Mouse (Mus musculus): ENCODE data around the gene Nbeal2.
A peak's percentile ranks its signal among the peaks of the same experiment; 100 is the strongest.

Nbeal2 gene

DNA sequence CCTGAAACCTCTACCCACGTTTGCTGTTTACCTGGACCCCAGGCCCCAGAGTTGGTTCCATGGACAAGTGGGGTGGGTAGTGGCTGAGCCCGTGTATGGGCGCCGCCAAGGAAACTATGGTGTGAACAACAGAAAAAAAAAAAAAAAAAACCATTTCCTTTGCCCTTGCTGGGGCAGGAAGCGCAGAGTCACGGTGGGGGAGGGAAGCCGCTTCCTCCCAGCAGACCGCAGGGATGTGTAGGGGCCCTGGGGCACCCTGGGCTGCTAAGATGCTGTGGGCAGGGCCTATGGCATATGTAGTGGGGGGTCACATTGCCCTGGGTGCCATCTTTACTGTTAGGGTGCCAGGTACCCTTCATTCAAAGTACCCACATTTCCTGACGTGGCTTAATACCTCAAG is 8.7 kb downstream of the Nbeal2 start:
- DNase-seq (ENCODE audit: low spot score): no peak

DNA sequence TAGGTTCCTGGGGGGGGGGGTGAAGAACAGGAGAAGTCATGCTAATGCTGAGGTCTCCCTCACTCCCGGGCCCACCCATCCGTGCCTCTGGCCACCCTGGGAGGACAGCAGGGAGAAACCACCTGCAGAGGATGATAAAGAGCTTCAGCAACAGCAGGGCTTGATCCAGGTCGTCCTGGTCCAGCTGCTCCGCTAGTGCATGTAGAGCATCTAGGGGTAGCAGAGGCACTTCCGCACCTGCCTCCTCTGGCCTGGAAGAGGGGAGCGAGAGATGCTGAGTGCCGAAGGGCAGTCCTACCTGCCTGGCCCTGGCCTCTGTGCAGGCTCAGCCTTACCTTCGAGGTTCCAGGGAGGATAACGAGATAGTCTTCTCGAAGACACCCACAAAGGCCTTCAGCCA is 9.7 kb downstream of the Nbeal2 start:
- no peak for DNase-seq (ENCODE audit: low spot score)

DNA sequence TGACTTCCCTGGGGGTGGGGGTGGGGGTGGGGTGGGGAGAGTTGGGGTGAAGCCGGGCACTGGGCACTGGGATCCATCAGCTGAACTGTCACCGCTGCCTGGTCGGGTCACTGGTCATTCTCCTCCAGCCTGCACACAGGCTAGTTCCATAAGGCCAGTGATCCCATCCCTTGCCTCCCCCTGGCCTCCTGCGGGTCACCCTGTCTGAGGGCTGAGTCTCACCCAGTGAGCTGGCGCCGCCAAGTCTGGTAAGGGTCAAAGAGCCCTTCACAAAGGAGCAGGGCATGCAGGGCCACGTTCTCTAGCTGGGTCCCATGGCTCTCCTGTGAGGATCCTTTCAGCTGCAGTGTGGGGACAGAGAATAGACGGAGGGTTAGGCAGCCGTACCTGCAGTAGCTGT is 10.2 kb downstream of the Nbeal2 start:
- no peak for DNase-seq (ENCODE audit: low spot score)

DNA sequence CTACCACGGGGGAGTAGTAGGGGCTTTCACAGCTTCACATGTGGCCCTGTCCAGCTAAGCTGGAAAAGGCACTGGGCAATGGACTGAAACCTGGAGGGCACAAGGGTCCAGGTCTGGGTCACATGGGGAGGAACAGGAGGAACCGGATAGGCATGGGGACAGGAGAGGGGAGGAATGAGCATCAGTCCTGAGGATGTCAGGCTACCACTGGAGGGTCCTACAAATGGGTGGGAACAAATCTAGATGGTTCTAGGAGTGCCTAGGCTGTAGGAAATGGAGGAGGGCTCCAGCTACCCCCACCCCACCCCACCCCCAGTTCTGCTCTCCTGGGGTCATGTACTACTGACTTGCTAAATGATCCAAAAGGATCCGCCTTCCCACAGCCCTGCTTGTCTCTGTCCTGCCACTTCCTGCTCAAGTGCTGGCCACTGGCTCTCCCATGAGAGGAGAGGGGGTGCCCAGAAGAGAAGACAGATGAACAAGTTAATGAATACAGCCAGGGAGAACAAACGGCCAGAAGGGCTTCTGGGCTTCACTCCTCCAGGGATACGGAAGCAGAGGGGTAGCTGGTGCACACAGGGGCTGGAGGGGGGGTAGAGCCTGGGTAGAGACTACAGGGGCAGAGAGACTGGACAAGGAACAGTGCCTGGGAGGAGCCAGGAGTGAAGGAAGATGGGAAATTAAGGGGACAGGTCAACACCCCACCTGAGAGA is 11.0 kb downstream of the Nbeal2 start:
- DNase-seq (ENCODE audit: low spot score): no peak

DNA sequence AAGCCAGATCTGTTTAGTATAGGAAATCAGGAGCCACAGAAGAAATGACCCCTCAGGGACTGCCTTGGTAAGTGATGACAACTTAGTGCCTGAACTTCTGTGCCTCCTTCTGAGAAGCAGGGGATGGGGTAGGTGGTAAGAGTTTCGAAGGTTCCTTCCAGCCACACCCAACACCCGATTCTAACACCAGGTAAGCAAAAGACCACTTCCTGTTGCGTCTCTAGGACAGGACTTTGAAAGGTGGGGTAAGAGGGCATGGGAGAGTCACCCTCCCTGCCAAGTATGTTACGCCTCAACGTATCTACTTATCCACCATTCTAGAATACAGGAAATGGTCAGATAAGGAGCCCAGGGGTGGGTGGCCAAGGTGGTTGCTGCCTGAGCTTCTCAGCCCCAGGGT is 13.0 kb downstream of the Nbeal2 start:
- no peak for DNase-seq (ENCODE audit: low spot score)

DNA sequence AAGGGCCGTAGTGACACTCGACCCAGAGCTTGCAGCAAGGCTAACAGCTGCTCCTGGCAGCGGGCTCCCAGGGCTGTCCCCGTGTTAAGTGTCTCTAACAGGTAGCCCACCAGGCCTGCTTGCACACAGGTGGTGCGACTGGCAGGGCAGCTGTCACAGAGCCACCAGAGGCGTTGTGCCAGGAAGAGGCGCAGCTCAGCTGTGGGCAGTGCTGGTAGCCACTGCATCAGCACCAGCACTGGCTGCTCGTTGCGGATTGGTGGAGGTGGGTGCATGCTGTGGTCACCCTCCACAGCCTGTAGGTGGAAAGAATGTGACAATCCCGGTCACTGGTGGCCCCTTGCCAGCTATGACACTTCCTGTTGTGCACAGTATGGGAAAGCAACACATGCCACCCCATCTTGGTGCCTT is 15.3 kb downstream of the Nbeal2 start:
- DNase-seq (ENCODE audit: low spot score): no peak

DNA sequence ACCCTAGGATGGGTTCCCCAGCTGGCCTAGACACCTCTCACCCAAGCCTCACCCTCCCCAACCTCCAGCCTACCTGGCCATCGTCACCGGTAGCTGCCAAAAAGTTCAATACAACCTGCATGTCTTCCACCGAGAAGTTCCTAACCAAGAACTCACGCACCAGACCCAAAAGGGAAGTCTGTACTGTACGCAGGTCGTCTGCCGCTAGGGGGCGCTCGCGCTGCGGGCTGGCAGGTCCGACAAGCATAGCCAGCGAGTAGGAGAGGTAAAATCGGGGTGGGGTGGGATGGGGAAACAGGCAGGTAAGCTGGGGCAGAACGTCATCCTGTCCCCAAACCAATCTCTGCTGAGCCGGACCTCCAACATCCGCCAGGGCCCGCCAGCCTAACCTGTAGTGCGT is 18.7 kb downstream of the Nbeal2 start:
- peak; percentile 96 for DNase-seq (ENCODE audit: low spot score)

DNA sequence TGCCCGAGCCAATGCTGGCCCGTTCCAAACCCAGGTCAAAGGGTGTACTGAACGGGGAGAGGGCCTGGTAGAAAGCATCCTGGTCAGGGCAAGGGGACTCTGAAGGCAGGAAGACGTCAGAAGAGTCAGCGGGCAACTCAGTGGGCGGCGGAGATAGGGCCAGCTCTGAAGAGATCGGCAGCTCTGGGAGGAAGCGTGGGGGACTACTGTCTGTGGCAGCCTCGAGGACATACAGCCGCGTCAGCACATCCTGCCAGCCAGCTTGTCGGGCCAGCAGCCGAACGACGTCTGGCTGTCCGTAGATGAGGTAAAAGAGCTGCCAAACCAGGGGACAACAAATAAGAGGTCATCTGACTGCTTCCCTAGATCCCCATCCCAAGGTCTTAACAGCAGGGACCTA is 20.1 kb downstream of the Nbeal2 start:
- DNase-seq (ENCODE audit: low spot score): no peak

DNA sequence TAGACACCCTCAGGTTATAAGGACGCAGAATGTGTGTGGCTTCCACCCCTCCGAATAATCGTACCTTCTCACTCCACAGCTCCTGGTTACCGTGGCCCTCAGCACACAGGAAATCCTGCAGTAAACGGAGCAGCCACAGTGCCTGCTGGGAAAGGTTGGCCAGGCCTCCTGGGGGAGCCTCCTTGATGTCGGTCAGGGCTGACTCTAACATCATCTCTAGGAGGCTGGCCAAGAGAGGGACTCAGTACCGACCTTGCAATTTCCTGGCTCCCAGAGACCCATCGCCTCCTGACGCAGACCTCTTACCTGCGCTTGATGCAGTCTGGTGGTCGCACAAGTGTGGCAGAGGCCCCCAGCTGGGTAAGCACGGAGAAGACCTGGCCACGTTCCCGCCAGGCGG is 21.3 kb downstream of the Nbeal2 start:
- DNase-seq (ENCODE audit: low spot score): no peak

DNA sequence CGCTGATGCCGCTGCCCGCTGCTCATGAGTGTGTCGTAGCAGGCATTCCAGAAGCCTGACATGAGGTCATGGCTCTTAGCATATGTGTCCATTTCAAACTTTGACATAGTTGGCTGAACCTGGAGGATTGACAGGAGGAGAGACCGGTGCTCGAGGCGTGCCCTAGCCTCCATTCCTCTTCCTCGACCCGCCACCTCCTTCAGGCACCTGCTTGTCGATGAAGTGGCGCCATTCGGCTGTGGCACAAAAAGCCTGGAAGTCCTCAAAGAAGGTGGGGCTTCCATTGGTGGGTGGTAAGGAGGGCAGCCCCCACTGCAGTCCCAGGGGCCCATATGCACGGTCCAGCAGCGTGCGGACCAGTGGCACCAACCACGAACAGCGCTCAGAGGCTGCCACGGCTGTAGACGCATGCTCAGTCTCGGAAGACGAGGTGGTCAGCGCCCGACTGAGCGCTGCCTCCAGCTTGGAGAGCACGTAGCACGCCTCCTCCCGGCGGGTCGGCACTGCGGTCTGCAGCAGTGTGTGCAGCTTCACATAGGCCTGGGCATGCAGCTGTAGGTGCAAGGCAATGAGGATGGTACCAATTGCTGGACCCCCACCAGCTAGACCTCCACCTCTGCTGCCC is 22.2 kb downstream of the Nbeal2 start:
- no peak for DNase-seq (ENCODE audit: low spot score)

DNA sequence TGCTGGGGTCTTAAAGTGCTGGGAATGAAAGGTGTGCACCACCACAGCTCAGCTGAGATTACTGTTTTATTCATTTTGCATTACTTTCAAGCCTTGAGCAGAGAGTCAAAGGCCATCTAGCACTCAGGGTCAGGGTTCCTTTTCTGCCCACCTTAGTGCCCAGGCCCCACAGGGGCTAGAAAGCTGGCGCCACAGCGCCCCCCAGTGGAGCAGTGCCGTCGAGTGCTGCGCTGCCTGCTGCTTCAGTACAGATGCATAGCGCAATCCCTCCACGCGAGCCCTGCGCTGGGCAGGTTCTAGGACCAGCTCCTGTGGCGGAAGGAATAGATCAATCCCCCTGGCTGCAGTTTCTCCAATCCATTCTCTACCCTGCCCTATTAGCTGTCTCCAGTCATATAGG is 22.8 kb downstream of the Nbeal2 start:
- no peak for DNase-seq (ENCODE audit: low spot score)

DNA sequence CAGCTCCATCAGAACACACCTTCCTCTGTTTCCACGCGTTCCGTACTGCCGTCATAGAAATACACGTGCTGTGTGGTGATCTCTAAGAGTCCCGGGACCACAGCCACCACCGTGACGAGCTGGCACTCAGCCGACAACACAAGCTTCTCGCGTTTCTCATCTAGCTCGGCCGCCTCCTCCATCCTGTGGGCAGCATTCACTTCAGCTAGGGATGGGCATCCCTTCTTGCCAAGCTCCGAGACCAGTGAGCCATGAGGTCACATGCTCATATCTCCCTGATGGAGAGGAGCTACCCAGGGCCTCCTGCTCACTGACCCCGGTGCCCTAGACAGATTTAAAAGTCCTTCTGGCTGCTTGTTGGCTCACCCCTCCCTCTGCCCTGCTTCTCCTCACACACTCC is 23.8 kb downstream of the Nbeal2 start:
- DNase-seq (ENCODE audit: low spot score): no peak

DNA sequence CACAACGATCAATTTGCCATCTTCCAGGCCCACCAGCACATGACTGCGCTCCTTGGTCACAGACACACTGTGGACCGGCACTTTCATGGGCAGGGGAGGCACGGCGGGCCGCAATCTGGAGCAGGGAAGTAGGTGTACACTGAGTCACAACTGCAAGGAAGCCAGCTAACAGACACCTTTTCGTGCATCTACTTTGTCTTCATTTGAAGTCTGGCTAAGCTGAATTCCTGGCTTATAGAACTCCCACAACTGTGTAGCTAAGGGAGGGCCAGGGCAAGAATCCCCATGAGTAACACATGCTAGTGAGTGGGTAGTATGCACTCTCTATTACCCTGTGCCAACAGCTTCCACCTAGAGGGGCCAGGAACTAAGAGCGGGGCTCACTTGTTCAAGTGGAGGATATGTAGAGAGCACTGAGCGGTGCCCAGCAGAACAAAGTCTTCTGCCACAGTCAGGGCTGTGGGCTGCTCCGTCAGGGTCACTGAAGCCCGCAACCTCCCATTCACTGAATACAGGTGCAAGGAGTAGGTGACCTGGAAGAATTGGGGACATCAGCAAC is 28.5 kb downstream of the Nbeal2 start:
- no peak for DNase-seq (ENCODE audit: low spot score)

DNA sequence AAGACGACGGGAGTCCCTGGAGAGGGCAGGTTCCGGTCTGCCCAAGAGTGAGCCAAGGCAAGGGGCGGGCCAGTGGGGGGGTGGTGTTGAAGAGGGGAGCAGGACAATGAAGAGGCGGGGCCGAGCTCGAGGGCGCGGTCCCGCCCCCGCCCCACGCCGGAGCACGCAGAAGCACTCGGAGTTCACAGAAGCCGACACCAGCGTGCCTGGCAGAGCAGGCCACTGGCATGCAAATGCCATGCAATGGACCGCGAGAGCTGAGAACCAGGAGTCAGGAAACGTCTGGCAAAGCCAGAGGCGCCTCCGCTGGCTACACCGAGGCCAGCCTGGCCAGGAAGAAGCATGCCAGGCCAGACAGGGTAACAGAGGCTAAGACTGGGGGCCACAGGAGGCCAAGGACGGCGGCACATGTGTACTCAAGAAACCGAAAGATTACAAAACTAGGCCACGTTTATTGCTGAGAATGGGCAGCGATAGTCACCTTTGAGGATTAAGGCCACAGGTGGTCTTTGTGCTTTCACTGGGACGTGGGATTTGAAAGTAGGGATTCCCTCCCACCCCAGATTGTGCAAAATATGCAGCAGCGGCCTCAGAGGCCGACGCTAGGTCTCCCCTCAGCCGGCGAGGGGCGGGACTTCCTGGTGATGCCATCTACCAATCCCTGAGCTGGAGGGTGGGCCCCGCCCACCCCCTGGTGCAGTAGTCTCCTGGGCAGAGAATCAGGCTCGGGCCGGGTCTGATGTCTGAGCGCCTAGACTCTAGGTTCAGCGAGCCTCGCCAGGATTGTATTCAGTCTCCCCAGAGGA is 29.4 kb downstream of the Nbeal2 start, which contains the start of gene Nradd:
Gene Nradd, minus strand, starts transcription at position 92 of the 806 bp plus-strand sequence.
- DNase-seq (ENCODE audit: low spot score): peak; percentile 74

DNA sequence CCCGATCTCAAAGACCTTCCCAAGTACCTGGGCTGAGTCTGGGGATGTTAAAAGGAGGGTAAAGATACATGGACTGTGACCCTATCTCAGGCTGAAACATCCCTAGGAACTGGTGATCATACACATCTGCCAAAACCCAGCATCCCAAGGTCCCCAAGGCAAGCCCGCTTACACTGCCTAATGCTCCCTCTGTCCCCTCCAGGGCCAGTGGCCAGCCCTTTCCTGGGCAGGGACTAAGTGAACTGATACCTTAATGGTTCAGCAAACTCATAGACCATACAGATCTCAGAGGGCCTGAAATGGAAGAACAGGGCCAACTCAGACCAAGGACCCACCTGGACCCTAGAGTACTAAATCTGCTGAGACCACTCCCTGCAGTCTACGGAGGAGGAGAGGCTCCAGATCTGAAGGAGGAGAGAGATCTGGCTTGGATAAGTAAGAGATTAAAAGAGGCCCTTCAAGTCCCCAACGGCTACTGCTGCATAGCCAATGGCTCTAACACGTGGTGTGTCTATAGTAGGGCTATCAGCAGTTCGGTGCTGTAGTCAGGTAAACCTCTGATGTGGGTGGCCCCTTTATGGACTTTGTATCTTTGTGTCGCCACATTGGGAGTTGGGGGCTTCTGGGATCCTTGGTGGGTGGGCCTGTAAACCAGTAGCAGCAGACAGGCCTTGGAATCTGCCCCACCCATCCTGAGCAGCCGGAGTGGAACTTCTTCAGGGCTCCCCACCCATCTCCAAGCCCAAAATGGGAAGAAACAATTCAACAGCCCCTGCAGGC is 30.4 kb downstream of the Nbeal2 start:
- DNase-seq (ENCODE audit: low spot score): no peak

DNA sequence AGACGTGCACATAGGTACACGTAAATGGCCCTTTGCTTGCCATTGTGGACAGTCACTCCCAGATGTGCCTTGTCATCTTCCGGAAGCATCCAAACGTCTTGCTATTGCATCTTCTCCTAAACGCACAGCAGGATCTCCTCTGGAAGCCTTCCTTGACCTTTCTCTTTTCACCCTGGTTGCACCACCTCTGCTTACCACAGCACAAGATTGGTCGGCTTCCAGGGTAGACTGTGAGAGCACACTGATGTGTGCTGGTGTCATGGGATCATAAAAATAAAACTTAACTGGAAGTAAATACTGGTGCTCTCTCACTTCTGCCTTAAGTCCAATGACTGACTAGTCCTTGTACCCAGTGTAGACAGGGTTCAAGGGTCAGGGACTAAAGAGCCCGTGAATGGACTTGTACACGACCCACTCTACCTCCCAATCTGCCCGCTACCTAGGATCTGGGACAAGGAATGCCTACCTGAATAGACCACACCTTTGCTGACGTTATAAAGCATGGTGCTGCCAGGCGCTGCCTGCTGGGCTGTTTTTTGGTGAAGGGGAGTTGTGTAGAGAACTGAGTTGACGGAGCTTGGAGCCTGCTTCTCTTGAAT is 31.2 kb downstream of the Nbeal2 start:
- DNase-seq (ENCODE audit: low spot score): no peak

DNA sequence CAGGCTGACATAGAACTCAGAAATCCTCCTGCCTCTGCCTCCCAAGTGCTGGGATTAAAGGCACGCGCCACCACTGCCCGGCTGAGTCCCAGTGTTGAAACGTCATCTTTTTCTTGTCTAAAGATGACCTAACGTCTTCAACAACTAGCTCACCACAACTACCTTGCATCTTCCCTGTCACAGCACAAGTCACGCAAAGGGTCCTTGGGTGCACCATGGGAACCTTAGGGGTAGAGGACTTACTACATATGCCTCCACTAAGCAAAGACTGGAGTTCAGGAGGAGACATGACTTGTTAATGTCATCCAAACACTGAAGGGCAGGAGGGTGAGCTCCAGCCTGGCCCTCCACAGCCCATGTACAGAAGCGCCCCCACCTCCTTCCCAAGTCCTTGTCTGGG is 33.3 kb downstream of the Nbeal2 start:
- DNase-seq (ENCODE audit: low spot score): no peak

DNA sequence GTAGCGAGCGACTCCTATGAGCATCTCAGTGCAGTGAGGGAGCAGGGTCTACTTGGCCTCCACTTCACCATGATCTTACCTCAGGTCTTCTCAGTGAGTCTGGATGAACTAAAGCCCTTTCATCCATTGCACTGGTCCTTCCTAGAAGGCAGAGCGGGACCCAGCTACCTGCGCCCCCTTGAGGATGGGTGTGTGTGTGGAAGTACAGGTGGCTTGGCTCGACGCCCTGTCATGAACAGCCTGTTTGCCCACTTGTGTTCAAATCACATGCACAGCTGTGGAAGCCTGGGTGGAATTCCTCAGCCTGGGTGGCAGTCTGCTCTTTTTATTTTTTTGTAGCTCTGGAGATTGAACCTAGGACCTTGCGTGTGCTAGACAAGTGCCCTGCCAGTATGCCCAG is 33.8 kb downstream of the Nbeal2 start:
- DNase-seq (ENCODE audit: low spot score): no peak

DNA sequence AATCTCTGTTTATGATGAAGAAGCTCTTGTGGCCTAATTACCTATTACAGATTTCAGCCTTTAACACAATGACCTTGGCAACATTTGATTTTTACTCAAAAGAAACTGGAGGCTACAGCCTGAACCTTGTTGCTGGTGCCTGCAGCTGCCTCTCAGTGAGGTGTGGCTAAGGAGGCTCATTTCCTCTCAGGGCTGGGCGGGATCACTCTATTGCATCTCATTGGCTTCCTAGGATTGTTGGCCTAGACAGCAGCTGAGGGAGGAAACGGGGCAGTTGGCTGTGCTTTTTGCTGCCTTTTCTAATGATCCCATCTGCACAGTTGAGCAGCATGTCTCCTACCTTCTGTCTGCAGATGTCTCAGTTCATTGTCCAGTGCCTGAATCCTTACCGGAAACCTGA is 36.9 kb downstream of the Nbeal2 start:
- no peak for DNase-seq (ENCODE audit: low spot score)

DNA sequence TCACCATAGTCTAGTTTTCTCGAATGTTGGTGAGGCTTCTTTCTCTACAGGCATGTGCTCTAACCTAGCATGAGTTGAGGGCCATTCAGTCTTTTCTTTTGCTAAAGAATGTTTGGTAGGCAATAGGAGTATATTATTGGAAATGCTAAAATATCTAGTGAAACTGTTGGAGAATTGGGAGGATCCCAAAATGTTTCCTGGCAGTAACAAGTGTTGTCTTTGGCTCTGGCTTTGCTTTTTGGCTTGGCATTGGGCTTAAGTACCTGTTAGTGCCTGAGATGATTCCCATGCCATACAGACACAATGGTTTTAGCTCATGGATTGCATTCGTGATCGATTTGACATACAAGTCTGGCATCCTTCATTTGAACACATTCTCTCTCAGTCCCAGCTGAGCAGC is 42.5 kb downstream of the Nbeal2 start:
- no peak for DNase-seq (ENCODE audit: low spot score)

DNA sequence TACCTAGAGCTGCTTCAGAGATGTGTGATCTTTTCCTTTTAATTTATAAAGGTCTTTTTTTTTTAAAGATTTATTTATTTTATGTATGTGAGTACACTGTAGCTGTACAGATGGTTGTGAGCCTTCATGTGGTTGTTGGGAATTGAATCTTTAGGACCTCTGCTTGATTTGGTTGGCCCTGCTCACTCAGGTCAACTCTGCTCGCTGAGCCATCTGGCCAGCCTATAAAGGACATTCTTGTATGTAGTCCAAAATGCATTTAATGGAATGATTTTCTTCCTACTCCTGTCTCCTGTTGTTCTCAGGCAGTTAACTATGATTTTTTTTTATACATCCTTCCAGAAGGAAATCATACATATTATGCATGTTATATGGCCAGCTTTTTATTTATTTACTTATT is 70.4 kb downstream of the Nbeal2 start:
- no peak for DNase-seq (ENCODE audit: low spot score)

DNA sequence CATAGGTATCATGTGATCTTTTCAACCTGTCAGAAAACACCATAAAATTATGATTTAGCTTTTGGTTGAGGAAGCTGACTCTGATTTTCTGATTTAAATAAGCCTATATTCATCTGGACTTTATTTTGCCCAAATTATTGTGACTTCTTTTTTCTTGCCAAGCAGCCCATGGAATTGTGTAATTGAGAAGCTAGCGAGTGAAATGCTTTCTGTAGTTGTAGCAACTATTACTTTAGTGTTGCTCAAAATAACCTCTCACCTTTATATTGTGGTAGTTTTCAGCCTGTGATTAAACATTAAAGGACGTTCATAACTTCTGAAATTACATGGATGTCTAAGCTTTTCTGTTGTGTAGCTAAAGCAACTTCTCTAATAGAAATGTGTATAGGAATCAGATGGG is 71.8 kb downstream of the Nbeal2 start:
- no peak for DNase-seq (ENCODE audit: low spot score)
